Mouse (Mus musculus) cerebellum, postnatal 4 days (tissue): ENCODE results near the gene Eme2.
A peak's percentile ranks its signal among the peaks of the same experiment; 100 is the strongest.
"Not testable (repeated sequence)": the region's sequence is repeated elsewhere in the genome, so short reads cannot be mapped to it uniquely, and the experiment has no call there.

ENCODE experiments used
- DNase-seq, 2 experiments: peaks; one replicate each; pipeline ENCODE4 v3.0.0; 2022; ENCODE audit warnings: low spot score in 2 of 2, mixed read lengths in 1 of 2

The Eme2 gene

DNA sequence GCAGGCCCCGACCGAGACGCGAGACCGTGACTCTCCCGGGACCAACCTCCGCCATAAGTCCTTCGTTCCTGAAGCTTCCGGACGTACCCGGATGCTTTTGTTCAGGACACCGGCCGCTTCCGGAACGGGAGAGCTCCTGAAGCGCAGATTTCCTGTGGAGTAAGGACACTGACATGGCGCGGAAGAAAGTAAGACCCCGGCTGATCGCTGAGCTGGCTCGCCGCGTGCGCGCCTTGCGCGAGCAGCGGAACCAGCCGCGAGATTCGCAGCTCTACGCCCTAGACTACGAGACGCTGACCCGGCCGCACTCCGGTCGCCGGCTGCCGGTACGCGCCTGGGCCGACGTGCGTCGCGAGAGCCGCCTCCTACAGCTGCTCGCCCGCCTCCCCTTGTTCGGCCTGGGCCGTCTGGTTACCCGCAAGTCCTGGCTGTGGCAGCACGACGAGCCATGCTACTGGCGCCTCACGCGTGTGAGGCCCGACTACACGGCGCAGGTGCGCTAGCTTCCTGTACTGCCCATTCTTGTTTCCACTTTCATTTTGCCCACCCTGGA is at the start of gene Eme2, which contains the start of gene Mrps34:
Gene Eme2, minus strand, starts transcription at position 93 of the 553 bp plus-strand sequence.
Gene Mrps34, plus strand, starts transcription at position 122 of the 553 bp plus-strand sequence.
- peak in 1 of 2 experiments; percentile 77 for DNase-seq

DNA sequence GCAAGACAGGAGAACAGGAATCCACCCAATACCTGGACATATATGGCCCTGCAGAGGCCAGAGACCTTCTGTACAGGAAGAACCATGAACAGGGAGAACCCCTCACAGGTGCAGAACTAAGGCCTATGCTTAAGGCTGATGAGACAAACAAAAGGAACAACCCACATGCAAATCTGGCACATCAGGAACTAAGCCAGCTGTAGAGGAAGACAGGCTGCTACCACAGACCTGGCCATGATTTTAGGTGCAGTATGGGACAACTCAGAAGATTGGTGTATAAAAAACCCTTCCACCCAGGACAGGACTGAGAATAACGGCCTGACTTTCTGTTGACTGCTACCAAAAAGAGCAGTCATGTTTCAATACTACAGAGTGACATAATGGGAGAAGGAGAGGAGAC is 48.7 kb upstream of the Eme2 start:
- not testable (repeated sequence) for DNase-seq

DNA sequence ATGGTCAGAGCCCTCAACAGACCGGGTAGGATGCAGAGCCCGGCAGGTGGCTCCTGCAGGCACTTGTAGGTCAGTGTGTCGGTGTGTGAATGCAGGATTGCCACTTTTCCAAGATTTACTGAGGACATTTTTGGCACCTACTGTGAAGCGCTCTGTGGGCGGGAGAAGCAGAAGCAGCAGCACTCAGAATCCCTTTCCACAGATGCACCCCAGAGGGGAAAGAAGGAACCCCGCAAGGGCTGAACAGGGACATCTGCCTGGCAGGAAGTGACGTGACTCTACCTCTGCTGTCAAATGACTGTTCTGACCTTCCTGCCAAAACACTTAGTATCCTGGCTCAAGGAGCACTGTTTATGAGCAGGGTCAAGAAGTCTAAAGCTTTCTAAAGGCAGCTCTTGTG is 48.1 kb upstream of the Eme2 start:
- no peak for DNase-seq

DNA sequence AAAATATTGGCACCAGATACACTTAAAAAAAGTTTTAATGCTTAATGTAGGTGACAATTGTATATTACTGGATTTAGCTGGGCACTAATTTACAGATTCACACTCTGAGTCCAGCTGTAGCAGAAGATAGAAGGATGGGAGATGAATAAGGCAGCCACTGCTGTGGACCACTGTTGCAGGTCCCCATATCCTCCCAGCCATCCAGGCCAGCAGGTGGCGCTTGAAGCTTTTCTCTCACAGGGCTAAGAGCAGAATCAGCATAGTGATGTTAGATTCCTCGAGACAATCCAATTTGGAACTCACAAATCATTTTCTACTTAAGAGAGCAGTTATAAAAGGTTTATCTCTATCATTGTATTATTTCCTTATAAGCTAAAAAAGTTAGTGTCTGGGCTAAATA is 47.6 kb upstream of the Eme2 start:
- DNase-seq, result peak in 1 of 2 experiments; percentile 32

DNA sequence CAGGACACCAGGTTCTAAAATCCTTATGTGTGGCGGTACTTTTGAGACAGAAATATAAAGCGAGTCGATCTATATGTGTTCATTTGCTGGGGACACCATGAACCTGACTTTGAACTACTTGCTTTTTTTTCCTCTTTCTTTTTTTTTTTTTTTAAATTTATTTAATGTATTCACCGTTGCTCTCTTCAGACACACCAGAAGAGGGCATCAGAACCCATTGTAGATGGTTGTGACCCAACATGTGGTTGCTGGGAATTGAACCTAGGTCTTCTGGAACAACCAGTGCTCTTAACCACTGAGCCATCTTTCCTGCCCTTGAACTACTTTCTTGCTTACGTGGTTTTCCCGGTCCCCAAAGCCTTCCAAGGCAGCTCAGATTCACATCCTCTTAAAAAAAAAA is 42.4 kb upstream of the Eme2 start:
- DNase-seq, result no peak

DNA sequence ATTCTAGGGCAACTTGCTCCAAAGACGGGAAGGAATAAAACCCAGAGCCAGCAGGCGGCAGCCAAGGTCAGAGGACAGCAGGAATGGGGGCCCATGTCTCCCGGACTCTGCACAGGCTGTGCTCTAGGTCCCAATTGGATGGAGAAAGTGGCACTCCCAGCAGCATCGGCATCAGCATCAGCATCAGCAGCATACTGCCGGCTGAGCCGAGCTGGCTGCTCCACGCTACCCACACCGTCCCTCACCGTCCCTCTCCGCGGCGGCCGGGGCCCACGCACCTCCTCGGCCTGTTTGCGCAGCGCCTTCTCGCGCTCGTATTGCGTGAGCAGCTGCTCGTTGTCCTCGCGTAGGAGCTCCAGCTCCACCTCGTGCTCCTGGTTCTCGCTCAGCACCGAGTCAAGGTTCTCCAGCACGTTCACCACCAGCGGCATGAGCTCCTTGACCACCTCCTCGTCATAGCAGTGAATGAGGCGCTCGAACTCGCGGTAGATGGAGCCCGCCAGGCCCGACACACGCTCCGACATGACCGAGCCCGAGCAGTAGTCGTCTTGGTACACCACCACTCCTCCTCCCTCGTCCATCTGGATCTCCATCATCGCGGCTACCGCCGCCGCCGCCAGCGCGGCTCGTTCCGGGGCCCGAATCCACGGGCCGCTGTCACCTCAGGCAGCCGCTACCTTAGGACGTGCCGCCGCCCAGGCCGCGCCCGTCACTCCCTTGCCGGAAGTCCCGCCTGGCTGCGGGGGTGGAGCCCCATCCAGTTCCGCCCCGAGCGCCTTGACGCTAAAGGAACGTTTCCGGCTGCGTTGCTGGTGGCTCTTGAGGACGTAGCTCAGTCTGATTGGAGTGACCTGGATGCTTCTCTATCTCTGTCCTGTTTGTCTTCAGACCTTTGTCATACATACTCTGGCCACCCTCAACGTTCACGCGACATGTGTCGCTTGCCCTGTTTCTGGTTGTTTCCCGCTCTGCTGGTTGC is 41.7 kb upstream of the Eme2 start, which contains the start of gene Mapk8ip3:
Gene Mapk8ip3, minus strand, starts transcription at position 719 of the 979 bp plus-strand sequence.
- peak; percentile 87 to 95 for DNase-seq

DNA sequence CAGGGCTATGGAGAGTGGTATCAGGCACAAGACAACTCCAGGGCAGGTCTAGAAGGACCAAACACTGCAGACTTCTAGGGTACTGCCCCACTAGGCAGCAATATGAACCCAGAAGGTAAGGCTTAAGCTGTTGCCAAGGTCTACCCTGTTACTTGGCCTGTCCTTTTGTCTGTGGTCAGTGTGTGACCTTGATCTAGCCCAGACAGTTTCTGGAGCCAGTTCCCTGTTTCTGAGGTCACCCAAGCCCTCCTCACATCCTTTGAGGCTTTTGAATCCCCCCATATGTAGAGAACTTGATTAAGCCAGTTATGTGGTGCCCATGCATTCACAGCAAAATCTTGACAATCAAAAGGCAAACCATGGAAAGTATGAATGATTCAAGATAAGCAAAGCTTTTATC is 40.8 kb upstream of the Eme2 start:
- no peak for DNase-seq

DNA sequence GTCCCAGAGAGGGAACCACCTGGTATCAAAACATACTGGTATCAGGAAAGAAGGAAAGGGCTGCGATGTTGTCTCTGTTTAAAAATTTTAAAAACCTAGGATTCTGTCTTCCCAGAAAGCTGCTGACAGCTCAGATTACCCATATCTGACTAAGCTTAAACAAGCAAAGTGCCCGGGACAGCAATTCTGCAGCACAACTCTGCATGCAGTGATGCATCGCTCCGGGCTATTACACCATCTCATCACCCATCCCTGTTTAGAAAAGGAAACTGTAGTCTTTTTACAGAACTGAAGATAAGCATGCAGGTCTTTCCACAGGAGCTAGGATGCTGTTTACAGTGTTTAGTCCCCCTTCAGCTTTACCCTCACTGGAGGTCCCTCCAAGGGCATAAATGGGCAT is 40.0 kb upstream of the Eme2 start:
- DNase-seq, result no peak

DNA sequence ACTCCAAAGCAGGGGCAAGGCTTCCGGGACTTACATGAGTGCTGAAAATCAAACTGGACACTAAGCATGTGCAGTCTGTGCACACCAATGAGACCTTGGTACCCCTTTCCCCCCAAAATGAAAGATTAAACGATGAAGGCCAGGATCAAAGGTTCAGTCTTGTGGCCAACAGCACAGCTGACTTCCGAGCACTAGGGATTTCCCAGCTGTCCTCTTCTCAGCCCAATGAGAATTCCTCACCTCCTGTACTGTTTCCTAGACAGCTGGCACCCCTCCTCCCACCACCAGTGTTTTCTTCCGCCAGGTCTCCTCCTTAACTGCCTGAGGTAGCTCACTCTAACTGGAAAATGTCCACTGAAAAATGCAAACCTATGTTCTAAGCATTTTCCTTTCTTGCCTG is 38.3 kb upstream of the Eme2 start:
- no peak for DNase-seq

DNA sequence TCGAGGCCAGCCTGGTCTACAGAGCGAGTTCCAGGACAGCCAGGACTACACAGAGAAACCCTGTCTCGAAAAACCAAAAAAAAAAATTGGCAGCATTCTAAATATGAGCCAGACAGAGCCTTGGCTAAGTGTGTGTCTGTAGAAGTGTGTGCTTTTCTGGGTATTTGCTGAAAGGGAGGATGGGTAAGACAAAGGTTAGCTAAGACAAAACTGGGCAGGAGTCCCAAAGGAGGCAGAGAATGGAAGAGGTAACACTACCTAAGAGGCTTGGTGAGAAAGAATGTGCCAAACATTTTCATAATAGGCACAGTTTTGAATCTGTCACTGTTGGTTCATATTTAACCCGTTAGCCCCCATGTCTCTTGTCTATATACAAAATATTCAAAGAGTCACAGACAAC is 37.5 kb upstream of the Eme2 start:
- no peak for DNase-seq

DNA sequence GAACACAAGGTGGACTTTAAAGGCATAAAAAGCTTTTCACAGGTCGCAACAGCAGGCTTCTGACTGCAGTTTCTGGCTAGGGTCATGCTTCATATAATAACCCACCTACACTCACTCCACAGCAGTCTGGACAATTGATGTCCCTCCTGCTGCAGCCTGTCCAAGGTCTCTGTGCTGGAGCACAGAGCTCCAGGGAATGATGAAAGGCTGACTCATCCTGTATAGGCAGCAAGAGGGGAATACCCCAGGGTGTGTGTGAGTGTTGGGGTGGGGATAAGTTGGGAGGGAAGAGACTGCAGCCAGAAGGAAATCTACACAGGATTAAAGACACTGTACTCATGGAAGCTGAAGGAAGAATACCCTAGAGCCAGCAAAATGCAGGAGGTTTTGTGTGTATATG is 34.6 kb upstream of the Eme2 start:
- no peak for DNase-seq

DNA sequence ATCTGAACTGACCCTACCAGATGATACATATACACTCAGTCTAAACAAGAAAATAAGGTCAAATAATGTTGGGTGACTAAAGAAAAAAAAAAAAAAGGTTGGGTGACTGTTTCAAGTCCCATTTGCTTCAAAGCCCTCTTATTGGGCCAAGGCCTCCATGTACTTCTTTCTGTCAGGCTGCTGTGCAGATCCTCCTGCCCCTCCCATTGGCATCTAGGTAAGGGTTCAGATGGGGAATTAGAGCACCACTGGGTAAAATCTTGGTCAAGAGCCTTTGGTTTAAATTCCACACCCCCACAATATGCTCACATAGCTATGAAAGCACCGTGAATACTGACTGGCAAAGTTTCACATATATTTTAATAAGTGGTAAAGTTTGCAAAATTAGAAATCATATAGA is 28.4 kb upstream of the Eme2 start:
- no peak for DNase-seq

DNA sequence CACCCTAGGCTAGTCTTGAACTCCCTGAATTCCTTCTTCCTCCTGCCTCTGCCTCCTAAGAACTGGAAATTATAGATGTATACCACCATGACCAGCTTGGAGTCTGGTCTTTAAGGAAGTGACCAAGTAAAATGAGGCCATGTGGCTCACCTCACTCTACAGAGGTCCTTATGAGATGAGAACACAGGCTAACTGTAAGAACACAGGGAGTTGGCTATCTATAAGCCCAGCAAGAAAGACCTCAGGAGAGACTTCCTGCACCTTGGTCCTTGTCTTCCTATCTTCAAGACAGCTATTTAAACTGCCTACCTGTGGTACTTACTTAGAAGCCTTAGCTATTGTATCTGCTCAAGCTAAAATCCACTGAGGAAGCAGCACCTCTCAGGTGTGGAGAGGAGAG is 19.1 kb upstream of the Eme2 start:
- no peak for DNase-seq

DNA sequence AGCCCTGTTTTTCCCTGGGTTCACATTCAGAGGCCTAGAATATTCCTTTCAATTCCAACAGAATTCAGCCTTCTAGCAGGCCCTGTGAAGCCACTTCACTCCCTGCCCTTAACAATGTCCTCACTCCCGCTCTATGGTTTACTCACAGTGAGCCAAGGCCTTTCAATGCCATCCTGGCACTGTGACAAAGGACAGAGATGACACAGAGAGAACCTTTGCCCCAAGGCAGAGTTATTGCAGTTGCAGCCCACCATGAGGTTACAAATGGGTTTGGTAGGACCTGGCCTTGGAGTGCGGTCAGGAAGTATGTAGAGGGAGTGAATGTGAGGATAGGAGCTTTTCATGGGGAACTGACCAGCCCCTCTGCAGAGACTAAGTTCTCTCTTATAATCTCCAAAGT is 12.7 kb upstream of the Eme2 start:
- DNase-seq, result no peak

DNA sequence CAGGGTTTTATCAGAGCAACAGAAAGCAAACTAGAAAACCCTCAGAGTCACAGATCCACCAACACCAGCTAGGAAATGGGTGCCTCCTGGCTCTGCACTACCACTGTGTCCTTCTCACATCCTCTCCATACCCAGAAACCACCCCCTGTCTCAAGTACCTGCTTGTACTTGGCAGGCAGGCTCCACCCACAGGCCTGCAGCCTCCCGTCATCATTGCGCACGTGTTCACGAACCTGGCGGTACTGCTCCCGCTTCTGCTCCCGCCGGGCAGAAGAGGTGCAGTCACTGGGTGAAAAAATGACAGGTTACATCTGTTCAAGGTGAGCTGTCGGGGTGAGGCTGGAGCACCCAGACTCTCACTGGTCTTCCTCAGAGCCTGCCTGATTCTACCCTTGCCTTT is 8.9 kb upstream of the Eme2 start:
- no peak for DNase-seq

DNA sequence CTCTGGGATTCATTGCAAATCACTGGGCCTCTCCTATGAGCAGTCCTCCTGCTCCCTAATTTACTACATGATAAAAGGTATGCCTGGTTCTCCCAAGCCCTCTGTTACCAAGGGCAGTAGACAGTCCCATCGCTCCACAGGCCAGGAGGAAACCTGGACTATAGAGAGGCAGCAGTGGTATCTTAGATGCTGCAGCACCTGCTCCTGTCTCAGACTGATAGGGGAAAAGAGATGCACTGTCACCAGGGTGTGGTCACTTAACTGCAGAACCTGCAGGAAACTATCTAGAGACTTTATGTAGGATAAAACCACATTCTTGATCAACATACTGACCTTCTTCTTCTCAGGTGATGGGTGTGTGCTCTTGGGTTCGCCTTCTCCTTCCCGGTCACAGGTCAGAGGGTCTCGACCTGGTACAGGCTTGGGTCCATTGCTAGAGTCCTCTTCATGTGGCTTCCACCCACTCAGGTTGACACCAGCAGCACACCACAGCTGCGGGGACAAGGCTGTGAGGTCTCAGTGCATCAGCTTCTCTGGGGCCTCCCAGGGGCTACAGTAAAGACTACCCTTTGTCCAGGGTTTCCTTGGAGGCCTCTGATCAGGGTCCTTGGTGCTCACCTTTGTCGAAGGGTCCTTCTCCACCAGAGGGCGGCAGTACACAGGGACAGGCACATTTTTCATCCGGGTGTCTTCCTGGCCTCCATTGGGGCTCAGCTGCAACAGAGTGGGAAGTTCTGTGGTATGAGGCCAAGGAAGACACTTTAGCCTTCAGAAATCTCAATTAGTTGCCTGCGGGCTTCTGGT is 8.0 kb upstream of the Eme2 start:
- DNase-seq, result peak in 1 of 2 experiments; percentile 44

DNA sequence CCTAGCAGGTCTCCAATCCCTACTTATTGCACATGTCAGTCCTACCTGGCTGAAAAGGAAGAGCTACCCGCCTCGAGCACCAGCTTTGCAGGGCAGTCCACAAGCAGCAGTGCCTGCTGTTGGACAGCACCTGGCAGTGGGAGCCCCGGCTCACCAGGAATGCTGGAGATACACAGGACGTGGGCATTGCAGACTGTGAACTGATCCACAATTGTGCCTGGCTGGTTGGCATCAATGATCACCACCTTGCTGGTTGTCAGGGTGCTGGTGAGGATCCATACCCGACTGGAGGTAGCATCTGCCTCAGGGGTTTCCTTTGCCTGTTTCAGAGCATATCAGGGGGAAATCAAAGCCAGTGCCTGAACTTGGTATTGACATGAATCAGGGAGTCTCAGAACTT is 7.2 kb upstream of the Eme2 start:
- no peak for DNase-seq

DNA sequence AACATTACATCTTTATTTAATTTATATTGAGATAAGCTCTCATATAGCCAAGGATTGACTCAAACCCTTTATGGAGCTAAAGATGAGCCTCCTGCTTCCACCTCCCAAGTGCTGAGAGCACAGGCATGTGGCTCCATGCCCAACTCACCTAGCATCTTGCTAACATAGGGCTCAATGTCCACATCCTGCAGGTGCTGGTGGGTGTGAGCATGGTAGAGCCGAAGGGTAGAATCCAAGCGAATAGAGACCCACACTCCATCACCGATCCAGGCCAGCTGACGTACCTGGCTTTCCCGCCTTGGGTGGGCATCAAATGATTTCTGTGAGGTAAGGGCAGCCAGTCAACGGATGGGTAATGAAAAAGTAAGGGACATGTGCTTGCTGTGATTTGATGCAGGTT is 5.1 kb upstream of the Eme2 start:
- no peak for DNase-seq

DNA sequence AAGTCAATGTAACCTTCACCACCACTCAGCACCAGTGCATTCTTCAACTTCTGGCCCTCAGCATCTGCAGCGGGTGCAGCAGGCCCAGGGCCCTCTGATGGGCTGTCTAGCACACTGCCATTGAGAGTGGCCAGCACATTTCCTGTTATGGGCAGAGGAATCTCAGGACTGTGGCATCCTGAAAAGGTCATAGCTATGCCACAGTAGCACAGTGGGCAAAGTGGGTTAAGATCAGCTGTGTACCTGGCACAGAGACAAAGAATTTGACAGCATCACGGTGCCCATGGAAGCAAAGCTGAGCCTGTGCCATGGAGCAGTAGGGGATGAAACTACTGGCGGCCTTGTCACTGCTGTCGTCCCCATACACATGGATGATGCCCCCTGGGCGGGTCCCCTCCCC is 4.3 kb upstream of the Eme2 start:
- DNase-seq, result no peak

DNA sequence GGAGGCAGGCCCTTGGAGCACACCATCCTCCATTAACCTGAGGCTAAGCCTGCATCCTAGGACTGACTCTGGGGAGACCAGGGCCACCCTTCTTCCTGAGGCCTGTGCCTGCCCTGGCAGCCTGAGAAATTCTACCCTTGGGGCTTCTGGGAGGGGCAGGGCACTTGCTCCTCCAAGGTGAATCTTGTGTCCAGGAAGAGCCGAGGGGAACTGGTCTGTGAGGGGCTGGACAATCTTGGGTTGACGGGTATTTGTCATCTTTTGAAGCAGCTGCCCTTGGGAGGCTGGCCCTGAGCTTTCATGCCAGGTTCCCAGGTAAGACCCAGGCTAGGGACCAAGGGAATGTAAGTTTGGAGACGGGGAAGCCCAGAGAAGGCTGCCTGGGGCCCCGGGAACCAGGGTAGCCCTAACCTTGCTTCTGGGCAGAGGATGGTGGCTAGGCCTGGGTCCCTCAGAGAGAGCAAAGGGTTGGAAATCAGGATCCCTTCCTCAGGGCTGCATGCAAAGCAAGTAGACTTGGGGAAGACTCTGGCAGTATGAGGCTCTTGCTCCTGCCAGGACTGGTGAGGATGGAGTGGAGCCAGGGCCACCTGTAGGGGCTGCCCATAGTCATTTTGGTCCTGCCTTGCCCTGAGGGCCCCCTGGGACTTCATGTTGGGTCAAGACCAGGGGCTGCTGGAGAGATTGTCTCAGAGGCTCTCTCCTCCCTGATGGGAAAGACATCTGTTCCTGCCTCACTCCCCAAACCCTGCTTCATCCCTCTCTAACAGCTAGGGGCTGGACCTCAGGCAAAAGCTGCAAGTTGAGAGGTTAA is 3.4 kb upstream of the Eme2 start:
- no peak for DNase-seq

DNA sequence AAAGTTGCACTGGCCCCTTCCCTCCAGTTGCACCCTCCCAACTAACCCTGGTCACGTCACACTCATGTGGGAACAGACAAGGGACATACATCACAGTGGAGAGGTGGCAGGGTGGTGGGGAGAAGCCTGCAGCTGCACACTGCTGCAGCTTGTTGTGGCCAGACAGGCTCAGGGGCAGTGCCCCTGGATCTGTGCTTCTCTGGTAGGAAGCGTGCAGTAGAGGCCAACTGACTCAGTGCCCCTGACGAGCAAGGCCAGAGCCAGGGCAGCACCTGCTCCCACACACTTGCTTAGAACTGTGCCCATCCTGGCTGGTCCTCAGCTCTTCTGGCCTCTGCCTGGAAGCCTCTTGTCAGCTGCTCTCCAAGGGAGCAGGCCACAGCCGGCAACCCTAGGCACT is 2.7 kb upstream of the Eme2 start:
- DNase-seq, result no peak

DNA sequence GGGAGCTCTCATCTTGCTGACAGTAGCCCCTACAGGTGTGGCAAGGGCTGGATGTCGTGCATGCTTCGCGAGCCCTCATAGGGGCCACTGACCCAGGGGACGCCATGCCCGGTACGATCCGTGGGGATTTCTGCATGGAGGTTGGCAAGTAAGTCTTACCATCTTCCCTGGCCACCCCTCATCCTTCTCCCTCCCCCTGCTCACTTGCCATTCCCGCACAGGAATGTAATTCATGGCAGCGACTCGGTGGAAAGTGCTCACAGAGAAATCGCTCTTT is 2.0 kb upstream of the Eme2 start:
- DNase-seq, result no peak
